Mouse (Mus musculus) liver, postnatal 0 days (tissue): Measurements from ENCODE around the gene Uqcr11.

Source experiments
- CTCF ChIP-seq: sonication (generic); IDR thresholded peaks from 2 replicates; pipeline ENCODE4 v1.5.1; 2016; ENCODE audit warnings: antibody characterized with exemption, low read depth
- EP300 ChIP-seq: IDR thresholded peaks from 2 replicates; pipeline ENCODE4 v1.6.1; 2016; ENCODE audit warnings: antibody characterized with exemption, low read depth, mild to moderate bottlenecking

- TF ChIP-seq EP300 = no peak
- TF ChIP-seq CTCF = no peak
These were observed 36.4 kb upstream of the Uqcr11 start for GRCm38 (mm10) chr10:80442989-80443388.
